Mouse (Mus musculus) ES-E14 (cell line): ENCODE measurements around the gene Tstd1.

ENCODE experiments used
- CHD2 ChIP-seq: IDR thresholded peaks from 2 replicates; pipeline ENCODE4 v1.6.1; 2014; ENCODE audit warnings: mild to moderate bottlenecking, low read depth, low read length, inconsistent platforms
- MAFK ChIP-seq: IDR thresholded peaks from 2 replicates; pipeline ENCODE4 v1.6.1; 2014; ENCODE audit warnings: mild to moderate bottlenecking, low read depth, low read length, inconsistent platforms; ENCODE audit not compliant: insufficient read depth
- ZC3H11A ChIP-seq: IDR thresholded peaks from 2 replicates; pipeline ENCODE4 v1.6.1; 2012; ENCODE audit warnings: low read depth, mild to moderate bottlenecking, inconsistent platforms, low read length, borderline replicate concordance
- ZNF384 ChIP-seq: IDR thresholded peaks from 2 replicates; pipeline ENCODE4 v1.6.1; 2012; ENCODE audit warnings: low read depth, low read length, inconsistent platforms

GRCm38 (mm10) chr1:171447692-171448091, 29.0 kb downstream of the Tstd1 start:
- TF ChIP-seq ZNF384 (no peak), MAFK (no peak), ZC3H11A (no peak), CHD2 (no peak)
